Mouse (Mus musculus): ENCODE measurements around the gene Kif7.
A peak's percentile ranks its signal among the peaks of the same experiment; 100 is the strongest.

Gene Kif7

GRCm38 (mm10) chr7:79727091-79727490, 11.6 kb upstream of the Kif7 start:
- DNase-seq (ENCODE audit: low read depth, low spot score) = peak; percentile 32

GRCm38 (mm10) chr7:79721386-79721977, 6.0 kb upstream of the Kif7 start:
- peak; percentile 33 for DNase-seq (ENCODE audit: low read depth, low spot score)

GRCm38 (mm10) chr7:79710831-79711230, 4.7 kb downstream of the Kif7 start:
- DNase-seq (ENCODE audit: low read depth, low spot score) = no peak

GRCm38 (mm10) chr7:79710130-79710607, 5.4 kb downstream of the Kif7 start:
- DNase-seq (ENCODE audit: low read depth, low spot score) = peak; percentile 65

- DNase-seq (ENCODE audit: low read depth, low spot score) = no peak
Observed at GRCm38 (mm10) chr7:79705210-79705609, 10.3 kb downstream of the Kif7 start.

- no peak for DNase-seq (ENCODE audit: low read depth, low spot score)
Observed at GRCm38 (mm10) chr7:79702755-79703154, 12.8 kb downstream of the Kif7 start.

GRCm38 (mm10) chr7:79696495-79696894, 19.0 kb downstream of the Kif7 start:
- no peak for DNase-seq (ENCODE audit: low read depth, low spot score)

GRCm38 (mm10) chr7:79680231-79680630, 35.3 kb downstream of the Kif7 start:
- DNase-seq (ENCODE audit: low read depth, low spot score) = no peak

GRCm38 (mm10) chr7:79679186-79679585, 36.3 kb downstream of the Kif7 start:
- DNase-seq (ENCODE audit: low read depth, low spot score) = no peak

GRCm38 (mm10) chr7:79670900-79671604, 44.5 kb downstream of the Kif7 start:
- no peak for DNase-seq (ENCODE audit: low read depth, low spot score)

- no peak for DNase-seq (ENCODE audit: low read depth, low spot score)
Observed at GRCm38 (mm10) chr7:79666690-79667089, 48.8 kb downstream of the Kif7 start.

- DNase-seq (ENCODE audit: low read depth, low spot score) = no peak
Observed at GRCm38 (mm10) chr7:79661253-79661890, 54.1 kb downstream of the Kif7 start.

- no peak for DNase-seq (ENCODE audit: low read depth, low spot score)
Observed at GRCm38 (mm10) chr7:79660291-79661150, 55.0 kb downstream of the Kif7 start.

GRCm38 (mm10) chr7:79659578-79660290, 55.8 kb downstream of the Kif7 start, which contains the start of gene Ticrr:
TSS of gene Ticrr (plus strand) at chr7:79660196.
- peak; percentile 97 for DNase-seq (ENCODE audit: low read depth, low spot score)

GRCm38 (mm10) chr7:79654586-79654985, 60.9 kb downstream of the Kif7 start:
- no peak for DNase-seq (ENCODE audit: low read depth, low spot score)

- DNase-seq (ENCODE audit: low read depth, low spot score) = no peak
Observed at GRCm38 (mm10) chr7:79654185-79654584, 61.3 kb downstream of the Kif7 start.

- peak; percentile 48 for DNase-seq (ENCODE audit: low read depth, low spot score)
Observed at GRCm38 (mm10) chr7:79649005-79649404, 66.5 kb downstream of the Kif7 start.
